Mouse (Mus musculus) forebrain, embryonic 13.5 days (tissue): ENCODE measurements around the gene Ltc4s. TPM values are rescaled to one million over a fixed set of nuclear protein-coding genes. Genes with fewer than 3 reads are reported as not detected.
A peak's percentile ranks its signal among the peaks of the same experiment; 100 is the strongest.

Source experiments
- ATAC-seq: fragments of 200-750 bp; cut with Nextera tagmentation; 2 replicates; pipeline ENCODE4 v1.8.0; 2017
- H3K27ac ChIP-seq: fragments of 300-500 bp; sonication (generic); 2 replicates; pipeline ENCODE4 v1.5.1; 2015; ENCODE audit warnings: inconsistent platforms, mild to moderate bottlenecking, moderate library complexity
- H3K27me3 ChIP-seq: fragments of 300-500 bp; sonication (generic); 2 replicates; pipeline ENCODE4 v1.6.1; 2015; ENCODE audit warnings: mild to moderate bottlenecking, inconsistent platforms
- H3K36me3 ChIP-seq: fragments of 300-500 bp; sonication (generic); 2 replicates; pipeline ENCODE4 v1.6.1; 2015; ENCODE audit warnings: mild to moderate bottlenecking, inconsistent platforms; ENCODE audit not compliant: poor library complexity, severe bottlenecking
- H3K4me1 ChIP-seq: fragments of 300-500 bp; sonication (generic); 2 replicates; pipeline ENCODE4 v1.6.1; 2015; ENCODE audit warnings: inconsistent platforms
- H3K4me2 ChIP-seq: fragments of 300-500 bp; sonication (generic); 2 replicates; pipeline ENCODE4 v1.6.1; 2015; ENCODE audit warnings: inconsistent platforms, mild to moderate bottlenecking, moderate library complexity
- H3K4me3 ChIP-seq: fragments of 300-500 bp; sonication (generic); 2 replicates; pipeline ENCODE4 v1.5.1; 2015; ENCODE audit warnings: mild to moderate bottlenecking, inconsistent platforms
- H3K9ac ChIP-seq: fragments of 300-500 bp; sonication (generic); 2 replicates; pipeline ENCODE4 v1.6.1; 2015; ENCODE audit warnings: mild to moderate bottlenecking, inconsistent platforms
- H3K9me3 ChIP-seq: fragments of 300-500 bp; sonication (generic); replicated peaks from 2 replicates; pipeline ENCODE4 v1.6.1; 2016; ENCODE audit warnings: inconsistent platforms
- WGBS: fragments of 180-500 bp; shearing (Covaris S2); methylation state at CpG from one replicate; pipeline ENCODE4 v1.1.7; 2015; 5-methylcytosine and 5-hydroxymethylcytosine counted together
- polyA plus RNA-seq: library from polyadenylated mRNA; unstranded; fragments of >200 nt; fragmentation: Nextera tagmentation; extraction: Ambion mirVana; gene quantifications from 2 replicates; pipeline ENCODE4 v1.2.1, GENCODE M21; 2015

The Ltc4s gene
- polyA plus RNA-seq, 1 experiment from 2014 or later: 1.1 TPM

DNA sequence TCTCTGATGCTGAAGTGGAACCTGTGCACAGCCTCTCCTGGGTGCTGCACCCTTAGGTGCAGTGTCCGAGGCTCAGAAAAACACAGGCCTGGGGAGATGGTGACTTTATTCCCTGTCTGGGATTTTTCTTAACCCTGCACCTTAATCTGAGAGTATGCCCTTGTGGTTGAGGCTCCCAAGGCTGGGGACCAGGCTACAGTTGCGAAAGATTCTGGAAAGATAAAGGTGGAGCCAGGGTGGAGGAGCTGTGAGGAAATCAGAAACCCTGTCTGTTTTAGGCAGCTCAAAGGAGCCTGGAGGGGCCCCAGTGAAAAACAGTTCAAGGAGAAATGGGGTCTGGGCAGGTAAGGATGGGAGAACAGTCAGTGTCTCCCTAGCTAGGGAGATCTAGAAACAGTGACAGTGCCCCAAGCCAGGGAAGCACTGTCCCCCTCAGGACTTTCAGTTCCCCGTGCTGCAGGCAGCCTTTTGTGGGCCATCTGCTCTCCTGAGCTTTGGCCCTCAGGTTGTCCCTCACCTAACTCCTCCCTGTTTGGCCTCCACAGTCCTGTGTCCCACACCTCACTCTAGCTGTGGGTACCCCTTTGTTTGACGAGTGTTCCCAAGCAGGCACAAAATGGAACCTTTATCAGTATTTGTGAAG is 21.6 kb downstream of the Ltc4s start:
- 72% methylated on average over 4 of the region's 4 CpGs for WGBS
- no peak for ATAC-seq
- no peaks in the 10 kb centered on the region for H3K9me3 ChIP-seq

DNA sequence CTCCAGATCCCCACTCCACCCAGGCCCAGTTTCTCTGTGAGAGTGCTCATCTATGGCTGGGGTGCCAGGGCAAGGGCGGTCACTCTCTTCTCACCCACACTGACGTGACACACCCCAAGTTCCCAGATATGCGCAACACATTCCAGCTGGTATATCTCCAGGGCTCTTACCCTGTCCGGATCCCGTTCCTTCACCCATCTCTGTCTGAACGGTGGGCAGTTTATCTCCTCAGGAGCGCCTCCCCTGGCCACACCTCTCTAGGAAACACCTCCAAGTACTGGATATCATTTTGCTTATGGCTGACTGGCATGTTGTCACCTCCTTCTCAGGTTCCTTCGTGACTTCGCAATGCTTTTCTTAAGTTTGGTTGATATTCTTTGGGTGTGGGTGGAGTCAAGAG is 22.8 kb downstream of the Ltc4s start:
- 22% methylated on average over 9 of the region's 9 CpGs for WGBS

More for the DNA sequence above, 21.6 kb downstream of the Ltc4s start:
- H3K27ac ChIP-seq: no peak overlapping the region
- no peak overlapping the region for H3K4me3 ChIP-seq
- no peaks in the 10 kb centered on the region for H3K27me3 ChIP-seq
- no peak overlapping the region for H3K9ac ChIP-seq
- no peaks in the 10 kb centered on the region for H3K36me3 ChIP-seq
- H3K4me1 ChIP-seq: peaks cover 18% of the 10 kb centered on the region; the same call in 1 of the 2 replicates
- H3K4me2 ChIP-seq: no peak overlapping the region

DNA sequence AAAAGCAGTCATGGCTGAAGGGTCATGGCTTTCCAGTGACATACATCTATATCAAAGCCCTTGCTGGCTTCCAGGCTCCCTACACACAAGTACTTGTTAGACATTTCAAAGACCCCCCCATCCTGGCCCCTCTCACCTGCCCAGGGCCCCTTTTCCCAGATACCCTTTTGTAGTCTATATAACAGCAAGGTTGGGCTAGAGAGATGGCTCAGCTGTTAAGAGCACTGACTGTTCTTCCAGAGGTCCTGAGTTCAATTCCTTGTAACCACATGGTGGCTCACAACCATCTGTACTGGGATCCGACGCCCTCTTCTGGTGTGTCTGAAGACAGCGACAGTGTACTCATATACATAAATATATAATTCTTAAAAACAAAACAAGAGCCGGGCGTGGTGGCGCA is 23.8 kb downstream of the Ltc4s start:
- ATAC-seq: no peak
- H3K36me3 ChIP-seq: no peaks in the 10 kb centered on the region
- H3K27me3 ChIP-seq: no peaks in the 10 kb centered on the region
- no peak overlapping the region for H3K4me2 ChIP-seq
- H3K27ac ChIP-seq: no peak overlapping the region
- 89% methylated on average over 6 of the region's 6 CpGs for WGBS
- no peak overlapping the region for H3K9ac ChIP-seq
- peaks cover 24% of the 10 kb centered on the region; the same call in 1 of the 2 replicates for H3K4me1 ChIP-seq
- no peaks in the 10 kb centered on the region for H3K9me3 ChIP-seq
- no peak overlapping the region for H3K4me3 ChIP-seq

More for the DNA sequence above, 22.8 kb downstream of the Ltc4s start:
- Histone ChIP-seq H3K9me3 (no peaks in the 10 kb centered on the region), H3K27ac (no peak overlapping the region; the same call in 1 of the 2 replicates), H3K27me3 (no peaks in the 10 kb centered on the region), H3K4me2 (no peak overlapping the region), H3K4me1 (peaks cover 23% of the 10 kb centered on the region; the same call in 1 of the 2 replicates), H3K4me3 (no peak overlapping the region), H3K36me3 (no peaks in the 10 kb centered on the region), H3K9ac (0 out of 2 replicates have a peak overlapping the region, but pooled peaks have one; percentile 3)
- ATAC-seq: no peak

DNA sequence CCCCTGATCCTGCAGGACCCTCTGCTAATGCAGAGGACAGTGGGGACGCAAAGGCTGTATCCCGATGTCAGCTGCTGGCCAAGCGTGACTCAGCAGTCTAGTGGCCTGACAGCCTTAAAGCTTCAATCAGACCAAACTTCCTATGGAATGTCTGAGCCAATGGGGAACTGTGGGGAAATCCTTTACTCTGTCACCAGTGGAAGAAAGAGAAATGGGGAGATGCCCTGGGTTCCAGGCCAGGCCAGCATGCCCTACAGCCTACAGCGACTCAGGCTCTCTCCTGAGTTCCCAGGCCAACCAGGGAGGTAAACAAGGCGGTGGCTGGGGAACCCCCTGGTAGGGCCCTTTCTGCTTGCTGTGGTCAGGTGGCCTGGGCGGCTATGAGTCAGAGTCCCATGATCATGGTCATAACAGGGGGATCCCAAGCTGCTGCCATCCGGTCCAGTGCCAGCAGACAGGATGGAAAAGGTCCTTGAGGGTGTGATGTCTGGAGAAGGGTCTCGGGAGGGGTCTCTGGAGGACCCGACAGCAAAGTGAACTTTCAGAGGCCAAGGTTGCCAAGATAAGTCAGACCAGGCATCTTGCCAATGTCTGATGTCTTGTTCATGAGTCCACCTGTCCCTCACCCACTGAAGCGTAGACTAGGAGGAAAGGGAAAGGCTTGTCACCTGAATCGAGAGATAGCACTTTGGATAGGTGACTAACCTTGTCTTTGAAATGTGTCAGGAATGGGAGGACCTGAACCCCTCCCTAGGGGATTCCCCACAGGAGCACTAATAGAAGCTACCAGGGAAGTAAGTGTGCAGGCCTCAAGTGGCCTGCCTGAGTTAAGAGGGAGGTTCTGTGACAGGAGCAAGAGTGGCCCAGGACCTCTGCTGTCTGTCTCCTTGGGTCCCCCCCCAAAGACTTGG is 25.3 kb downstream of the Ltc4s start:
- ATAC-seq: no peak
- H3K9ac ChIP-seq: no peak overlapping the region
- no peaks in the 10 kb centered on the region for H3K27me3 ChIP-seq
- H3K4me1 ChIP-seq: peaks cover 34% of the 10 kb centered on the region
- no peaks in the 10 kb centered on the region for H3K9me3 ChIP-seq
- H3K36me3 ChIP-seq: no peaks in the 10 kb centered on the region
- H3K27ac ChIP-seq: no peak overlapping the region
- WGBS: 66% methylated on average over 11 of the region's 11 CpGs
- no peak overlapping the region for H3K4me2 ChIP-seq
- H3K4me3 ChIP-seq: no peak overlapping the region

DNA sequence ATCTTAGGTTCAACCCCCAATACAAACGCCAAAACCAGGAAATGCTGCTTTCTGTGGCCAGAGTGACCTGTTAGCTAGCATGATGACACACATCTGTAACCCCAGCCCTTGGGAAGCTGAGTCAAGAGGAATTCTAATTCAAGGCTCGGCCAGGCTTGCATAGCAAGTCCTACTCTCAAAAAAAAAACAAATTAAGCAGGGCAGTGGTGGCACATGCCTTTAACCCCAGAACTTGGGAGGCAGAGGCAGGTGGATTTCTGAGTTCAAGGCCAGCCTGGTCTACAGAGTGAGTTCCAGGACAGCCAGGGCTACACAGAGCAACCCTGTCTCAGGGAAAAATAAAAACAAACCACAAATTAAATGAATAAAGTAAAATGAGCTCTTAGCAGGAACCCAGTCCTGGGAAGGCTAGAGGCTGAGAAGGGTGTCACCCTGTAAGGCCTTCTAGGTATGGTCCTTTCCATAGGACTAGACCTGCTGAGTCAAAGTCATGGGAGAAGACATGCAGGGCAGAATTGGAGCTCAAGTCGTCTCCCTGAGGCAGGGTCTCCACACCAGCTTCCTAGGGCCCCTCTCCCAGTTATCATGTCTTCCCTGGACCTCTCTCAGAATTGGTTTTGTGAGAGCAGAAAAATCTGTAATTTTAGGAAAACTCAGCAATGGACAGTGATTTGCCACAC is 26.2 kb downstream of the Ltc4s start:
- Histone ChIP-seq H3K9me3 (no peaks in the 10 kb centered on the region), H3K9ac (no peak overlapping the region), H3K27me3 (no peaks in the 10 kb centered on the region), H3K36me3 (peaks cover 8% of the 10 kb centered on the region), H3K4me1 (peaks cover 34% of the 10 kb centered on the region), H3K27ac (no peak overlapping the region), H3K4me3 (no peak overlapping the region), H3K4me2 (no peak overlapping the region)
- no peak for ATAC-seq
- WGBS: 78% methylated on average over 3 of the region's 3 CpGs

DNA sequence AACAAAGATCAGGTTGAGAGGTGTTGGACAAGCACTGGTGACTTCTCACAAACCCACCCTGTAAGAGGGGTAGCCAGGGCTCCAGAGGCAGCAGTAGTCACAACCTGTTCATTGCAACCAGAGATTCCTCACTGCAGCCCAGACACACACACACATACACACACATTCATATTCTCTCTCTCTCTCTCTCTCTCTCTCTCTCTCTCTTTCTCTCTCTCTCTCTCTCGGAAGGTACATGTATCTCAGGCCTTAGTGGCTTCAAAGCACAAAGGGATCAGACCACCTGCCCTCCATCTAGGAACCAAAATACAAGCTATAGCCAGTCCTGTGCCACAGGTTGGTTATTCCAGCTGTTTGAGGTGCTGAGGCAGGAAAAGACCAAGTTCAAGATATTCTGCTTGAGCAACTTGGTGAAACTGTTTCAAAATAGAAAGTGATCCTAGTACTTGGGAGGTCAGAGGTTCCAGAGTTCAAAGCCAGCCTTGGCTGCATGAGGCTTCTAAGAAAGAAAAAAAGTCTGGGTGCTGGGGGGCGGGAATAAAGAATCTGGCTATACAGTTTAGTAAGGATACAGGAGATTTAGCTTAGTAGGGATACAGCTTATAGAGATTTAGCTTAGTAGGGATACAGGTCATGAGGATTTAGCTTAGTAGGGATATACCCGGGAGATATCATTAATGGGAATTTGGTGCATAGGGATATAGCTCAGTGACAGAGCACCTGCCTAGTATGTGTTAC is 26.9 kb downstream of the Ltc4s start:
- WGBS: 87% methylated on average over 3 of the region's 3 CpGs
- 0 out of 2 replicates have a peak overlapping the region, but pooled peaks have one; percentile 97 for H3K27ac ChIP-seq

DNA sequence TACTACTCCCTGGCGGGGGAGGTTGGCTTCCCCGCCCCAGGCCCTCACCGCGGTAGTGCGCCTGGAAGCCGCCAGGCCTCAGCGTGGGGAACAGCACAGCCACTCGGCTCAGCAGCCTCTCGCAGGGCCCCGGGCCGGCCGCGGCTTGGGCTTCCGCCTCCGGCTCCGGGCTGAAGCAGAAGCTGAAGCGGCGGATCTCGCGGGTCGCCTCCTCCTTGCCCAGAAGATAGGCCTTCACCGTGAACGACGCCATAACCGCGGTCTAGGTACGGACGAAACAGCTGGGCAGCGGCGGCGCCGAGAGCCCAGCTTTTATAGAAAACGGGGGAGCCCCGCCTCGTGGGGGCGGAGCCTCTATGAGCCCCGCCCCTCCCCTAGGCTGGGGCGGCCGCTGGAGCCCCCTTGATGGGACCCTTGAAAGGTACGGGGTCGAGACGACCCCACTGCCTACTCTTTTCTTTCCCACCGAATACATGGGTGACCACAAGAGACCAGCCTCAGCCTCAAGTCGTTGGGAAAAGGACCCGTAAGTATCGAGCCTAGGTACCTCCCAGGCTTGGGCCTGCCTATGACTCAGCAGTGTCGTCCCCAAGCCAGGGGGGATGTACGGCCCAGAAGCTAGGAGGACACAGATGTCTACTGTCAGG is 27.8 kb downstream of the Ltc4s start, which contains the start of the genes Sqstm1 and Mgat4b:
TSS of gene Sqstm1 (minus strand) at position 323 of the 647 bp plus-strand sequence.
TSS of gene Mgat4b (plus strand) at position 386 of the 647 bp plus-strand sequence.
- WGBS: 1% methylated on average over 48 of the region's 48 CpGs
- Histone ChIP-seq H3K9ac (peak within 1 kb of the TSS; percentile 91), H3K27me3 (no peaks in the 10 kb centered on the region), H3K4me3 (peak within 1 kb of the TSS; percentile 93), H3K4me2 (peak within 1 kb of the TSS; percentile 68), H3K9me3 (no peaks in the 10 kb centered on the region), H3K36me3 (peaks cover 24% of the 10 kb centered on the region), H3K4me1 (peaks cover 24% of the 10 kb centered on the region), H3K27ac (peak within 1 kb of the TSS; percentile 97)
- ATAC-seq: peak; percentile 79

More for the DNA sequence above, 26.9 kb downstream of the Ltc4s start:
- Histone ChIP-seq H3K9ac (no peak overlapping the region), H3K4me1 (peaks cover 33% of the 10 kb centered on the region), H3K27me3 (no peaks in the 10 kb centered on the region), H3K36me3 (peaks cover 15% of the 10 kb centered on the region), H3K9me3 (no peaks in the 10 kb centered on the region), H3K4me2 (peak overlapping the region; percentile 68), H3K4me3 (peak overlapping the region; percentile 93)
- no peak for ATAC-seq

DNA sequence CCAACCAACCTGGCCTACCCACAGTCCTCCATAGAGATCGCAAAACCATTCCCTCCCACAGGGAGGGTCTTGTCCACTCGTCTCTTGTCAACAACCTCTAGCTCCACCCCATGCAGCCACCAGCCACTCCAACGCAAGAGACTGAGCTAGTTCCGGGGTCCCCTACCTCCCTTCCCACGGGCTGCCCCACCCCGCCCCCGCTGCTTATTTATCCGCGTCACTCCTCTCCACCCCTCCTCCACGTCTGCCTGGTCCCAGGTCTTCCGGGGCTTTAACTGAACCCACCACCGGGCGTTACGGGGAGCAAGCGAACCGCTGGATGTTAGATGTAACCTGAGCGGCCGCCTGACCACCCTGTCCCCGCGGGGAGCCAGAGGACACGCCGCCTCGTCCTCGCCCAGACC is 28.3 kb downstream of the Ltc4s start:
- under 1% methylated on average over 24 of the region's 24 CpGs for WGBS
- H3K4me3 ChIP-seq: peak overlapping the region; percentile 93
- peak overlapping the region; percentile 68 for H3K4me2 ChIP-seq
- H3K27me3 ChIP-seq: no peaks in the 10 kb centered on the region
- ATAC-seq: peak; percentile 97
- H3K9me3 ChIP-seq: no peaks in the 10 kb centered on the region
- H3K9ac ChIP-seq: peak overlapping the region; percentile 91
- H3K4me1 ChIP-seq: peaks cover 20% of the 10 kb centered on the region
- peak overlapping the region; percentile 97 for H3K27ac ChIP-seq
- peaks cover 29% of the 10 kb centered on the region for H3K36me3 ChIP-seq

DNA sequence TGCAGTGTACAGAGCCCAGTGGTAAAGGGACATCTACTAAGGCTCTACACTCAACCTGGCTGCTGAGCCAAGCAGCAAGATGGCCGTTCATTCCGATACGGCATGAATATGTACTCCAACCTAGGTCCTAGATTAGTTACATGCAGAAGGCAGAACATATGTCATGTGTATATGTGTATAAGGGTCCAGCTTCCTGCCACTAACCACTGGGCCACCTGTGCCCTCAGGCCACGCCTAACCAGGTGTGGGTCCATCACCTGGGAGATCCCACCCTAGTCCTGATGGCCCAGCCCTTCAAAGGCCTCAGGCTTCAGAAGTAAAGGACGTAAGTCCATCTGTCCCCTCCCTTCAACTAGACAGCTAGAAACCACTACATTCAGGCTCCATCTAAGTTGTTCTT is 30.4 kb downstream of the Ltc4s start:
- WGBS: 96% methylated on average over 5 of the region's 5 CpGs
- no peak overlapping the region for H3K27ac ChIP-seq
- no peaks in the 10 kb centered on the region for H3K9me3 ChIP-seq
- H3K27me3 ChIP-seq: no peaks in the 10 kb centered on the region
- peaks cover 20% of the 10 kb centered on the region for H3K4me1 ChIP-seq
- H3K4me2 ChIP-seq: no peak overlapping the region
- no peak for ATAC-seq
- no peak overlapping the region for H3K4me3 ChIP-seq
- peaks cover 48% of the 10 kb centered on the region for H3K36me3 ChIP-seq
- no peak overlapping the region for H3K9ac ChIP-seq

DNA sequence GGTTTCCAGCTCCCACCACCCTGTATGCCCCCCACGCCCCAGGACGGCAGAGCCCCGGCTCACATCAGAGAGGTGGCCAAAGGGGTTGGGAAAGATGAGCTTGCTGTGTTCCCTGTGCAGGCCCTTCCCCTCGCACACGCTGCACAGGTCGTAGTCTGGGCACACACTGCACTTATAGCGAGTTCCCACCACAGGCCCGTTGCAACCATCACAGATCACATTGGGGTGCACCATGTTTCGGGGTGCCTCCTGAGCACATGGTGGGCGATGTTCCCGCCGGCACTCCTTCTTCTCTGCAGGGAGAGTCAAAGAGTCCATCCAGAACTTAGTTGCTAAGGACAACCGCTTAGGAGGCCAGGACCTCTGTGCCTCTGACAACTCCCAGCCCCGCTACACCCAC is 31.1 kb downstream of the Ltc4s start:
- no peak for ATAC-seq
- Histone ChIP-seq H3K9ac (no peak overlapping the region), H3K27ac (no peak overlapping the region), H3K4me2 (no peak overlapping the region), H3K36me3 (peaks cover 55% of the 10 kb centered on the region), H3K4me1 (peaks cover 16% of the 10 kb centered on the region), H3K9me3 (no peaks in the 10 kb centered on the region), H3K27me3 (no peaks in the 10 kb centered on the region), H3K4me3 (no peak overlapping the region)
- 96% methylated on average over 14 of the region's 14 CpGs for WGBS

DNA sequence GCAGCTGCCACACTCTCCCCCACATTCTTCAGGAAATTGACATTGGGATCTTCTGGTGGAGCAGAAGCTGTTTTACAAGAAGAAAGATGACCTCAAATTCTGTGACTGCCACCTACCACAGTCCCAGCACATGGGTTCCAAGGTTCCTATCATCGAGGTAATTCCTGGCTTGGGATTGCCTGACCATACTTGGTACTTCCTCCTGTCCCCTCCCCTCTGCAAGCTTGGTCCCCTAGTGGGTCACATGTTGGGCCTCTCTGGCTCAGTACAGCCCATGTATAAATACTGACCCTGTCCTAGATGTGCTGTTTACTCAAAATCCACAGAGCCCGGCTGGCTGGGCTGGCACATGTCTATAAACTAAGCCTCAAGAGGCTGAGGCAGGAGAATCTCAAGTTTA is 32.4 kb downstream of the Ltc4s start:
- peaks cover 14% of the 10 kb centered on the region for H3K4me1 ChIP-seq
- no peak overlapping the region for H3K27ac ChIP-seq
- no peaks in the 10 kb centered on the region for H3K9me3 ChIP-seq
- no peak for ATAC-seq
- peaks cover 68% of the 10 kb centered on the region for H3K36me3 ChIP-seq
- H3K27me3 ChIP-seq: no peaks in the 10 kb centered on the region
- WGBS: 91% methylated on average over 2 of the region's 2 CpGs
- H3K4me3 ChIP-seq: no peak overlapping the region
- no peak overlapping the region for H3K4me2 ChIP-seq
- H3K9ac ChIP-seq: no peak overlapping the region
